Comparison of ENCODE assay signal across 19 mouse cellular contexts in the genomic region with DNA sequence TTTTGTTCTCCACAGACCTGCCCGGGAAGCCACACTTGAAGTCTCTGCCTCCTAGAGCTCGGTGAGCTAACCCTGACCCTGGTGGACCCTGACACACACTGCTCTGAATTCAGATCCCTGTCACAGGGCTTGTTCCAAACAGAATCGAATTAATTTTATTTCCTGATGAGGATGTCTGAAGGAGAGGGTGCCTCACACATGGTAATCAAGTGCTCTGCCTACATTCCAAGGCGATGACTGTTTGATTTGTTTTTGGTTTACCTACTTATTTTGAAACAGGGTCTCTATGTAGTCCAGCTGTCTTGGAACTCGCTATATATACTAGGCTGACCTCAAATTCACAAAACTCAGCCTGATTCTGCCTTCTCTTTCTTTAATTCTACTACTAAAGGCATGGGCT. TPM values are rescaled to one million over a fixed set of nuclear protein-coding genes. Genes with fewer than 3 reads are reported as not detected.
DNase-seq lines count a peak whose midpoint lies in the region; ATAC-seq and TF ChIP-seq lines count a peak whose summit lies in the region.
"Had no signal": no experiment of that assay in that cellular context is flagged by ENCODE, and none has a peak within 500 bp of the region (broad histone marks: within the 10 kb centered on the region; RNA-seq: fewer than 3 reads in every experiment).

No protein-coding gene starts in this region.

- no peak overlapping the region for H3K4me2 ChIP-seq in hindbrain, embryonic 12.5 days (replicated peaks)
- H3K4me2 ChIP-seq: heart, embryonic 11.5 days; kidney, embryonic 15.5 days; midbrain, embryonic 15.5 days had no signal

- no peaks in the 10 kb centered on the region for H3K79me3 ChIP-seq in C2C12 (ENCODE audit: low read depth)

- no peak overlapping the region for H3K9ac ChIP-seq in hindbrain, embryonic 12.5 days
- H3K9ac ChIP-seq: forebrain, postnatal 0 days; kidney, embryonic 15.5 days; liver, postnatal 0 days; midbrain, embryonic 15.5 days had no signal

- no peaks in the 10 kb centered on the region for H3K27me3 ChIP-seq in C2C12 (ENCODE audit: control insufficient read depth, insufficient read depth, insufficient read length)
- H3K27me3 ChIP-seq in hindbrain, embryonic 12.5 days: no peaks in the 10 kb centered on the region
- H3K27me3 ChIP-seq: kidney, embryonic 15.5 days; midbrain, embryonic 15.5 days had no signal

- H3K36me3 ChIP-seq in C2C12 (ENCODE audit: control insufficient read depth, insufficient read depth): no peaks in the 10 kb centered on the region
- H3K36me3 ChIP-seq in hindbrain, embryonic 12.5 days: no peaks in the 10 kb centered on the region
- H3K36me3 ChIP-seq: kidney, embryonic 15.5 days; midbrain, embryonic 15.5 days had no signal

- peak; percentile 87 for DNase-seq in heart, adult 11 months
- no peak for DNase-seq in heart, adult 8-10 months (ENCODE audit: low spot score)
- peak; percentile 12 for DNase-seq in lung, adult 2 months
- DNase-seq in lung, postnatal 14 days: no peak
- no peak for DNase-seq in urinary bladder, postnatal 10 days (ENCODE audit: low spot score)
- DNase-seq: B cell, adult 2 months; cerebellum, adult 9-10 months; forebrain, postnatal 0 days; kidney, adult 11 months; left cerebral cortex, postnatal 4 days; liver, postnatal 0 days; thymus, postnatal 14 days had no signal

- WGBS in lung, adult 2 months: 53% methylated on average over 5 of the region's 5 CpGs
- 66% methylated on average over 5 of the region's 5 CpGs for WGBS in olfactory bulb, adult 2 months
- 62% methylated on average over 5 of the region's 5 CpGs for WGBS in hindbrain, embryonic 12.5 days

- H3K4me3 ChIP-seq in lung, adult 2 months (replicated peaks; ENCODE audit: extremely low read depth, low read depth, low read length): no peak overlapping the region
- H3K4me3 ChIP-seq in C2C12 (ENCODE audit: insufficient read depth, poor library complexity, severe bottlenecking): no peak overlapping the region
- H3K4me3 ChIP-seq in olfactory bulb, adult 2 months (ENCODE audit: insufficient read depth, low read depth, low read length): no peak overlapping the region
- no peak overlapping the region for H3K4me3 ChIP-seq in hindbrain, embryonic 12.5 days
- H3K4me3 ChIP-seq: kidney, embryonic 15.5 days; midbrain, embryonic 15.5 days had no signal

- no peak overlapping the region for H3ac ChIP-seq in C2C12 (ENCODE audit: control insufficient read depth, insufficient read length, low read depth)

- no peaks in the 10 kb centered on the region for H3K79me2 ChIP-seq in C2C12 (ENCODE audit: control insufficient read depth, insufficient read depth)

- TF ChIP-seq CTCF in lung, adult 2 months (IDR thresholded peaks at IDR 0.05; ENCODE audit: insufficient read depth, low read length): no peak
- no peak for TF ChIP-seq CTCF in C2C12 (IDR thresholded peaks at IDR 0.05; ENCODE audit: control insufficient read depth, insufficient read depth, insufficient read length)
- no peak for TF ChIP-seq CTCF in olfactory bulb, adult 2 months (IDR thresholded peaks at IDR 0.05; ENCODE audit: insufficient read depth, low read depth, low read length)

- no peak for ATAC-seq in hindbrain, embryonic 12.5 days (ENCODE audit: low FRiP score)
- ATAC-seq: forebrain, postnatal 0 days; hindbrain, postnatal 0 days; liver, postnatal 0 days; midbrain, embryonic 15.5 days had no signal

- no peak for TF ChIP-seq POLR2A in lung, adult 2 months (IDR thresholded peaks at IDR 0.05; ENCODE audit: borderline replicate concordance, extremely low read depth, low read depth, low read length)
- no peak for TF ChIP-seq POLR2A in olfactory bulb, adult 2 months (IDR thresholded peaks at IDR 0.05; ENCODE audit: insufficient read depth, low read depth, low read length)

- peak overlapping the region; percentile 79 for H3K27ac ChIP-seq in olfactory bulb, adult 2 months (ENCODE audit: insufficient read depth, low read depth, low read length)
- no peak overlapping the region for H3K27ac ChIP-seq in hindbrain, embryonic 12.5 days
- H3K27ac ChIP-seq: hindbrain, postnatal 0 days; kidney, embryonic 15.5 days; midbrain, embryonic 15.5 days had no signal

- peaks cover 3% of the 10 kb centered on the region for H3K4me1 ChIP-seq in lung, adult 2 months (ENCODE audit: control insufficient read depth, insufficient read depth, low read length)
- peaks cover 15% of the 10 kb centered on the region for H3K4me1 ChIP-seq in olfactory bulb, adult 2 months (ENCODE audit: control insufficient read depth, insufficient read depth, low read length)
- 0 out of 2 replicates have a peak, but pooled peaks cover 5% of the 10 kb centered on the region for H3K4me1 ChIP-seq in hindbrain, embryonic 12.5 days

- H3K9me3 ChIP-seq in hindbrain, embryonic 12.5 days (replicated peaks): no peaks in the 10 kb centered on the region
- H3K9me3 ChIP-seq: kidney, embryonic 15.5 days; midbrain, embryonic 15.5 days had no signal

TF ChIP-seq in C2C12, 6 proteins besides CTCF, POLR2A, EP300 and RAD21:
- TF ChIP-seq MAX (IDR thresholded peaks at IDR 0.05): peak; percentile 16
- no peak for TF ChIP-seq CEBPB (IDR thresholded peaks at IDR 0.05; ENCODE audit: low read depth)
TF ChIP-seq in C2C12: peak in this region for 1.

RNA-seq across cellular contexts. Expression of gene Adcy9, which starts 52.9 kb away (rescaled TPM):
- total RNA-seq in heart, adult 8-10 months (2022): 10 to 100 TPM; 21.7 to 24.0 (median 23.2) TPM
- 19.8 and 20.8 TPM in 2 replicates for polyA plus RNA-seq in lung, adult 2 months (2012; rRNA removed)
- polyA plus RNA-seq in C2C12 (2012; fragmentation: generic; extraction: Trizol): 2.2 TPM
- not detected in 2 replicates for polyA plus RNA-seq in olfactory bulb, adult 2 months (2012; ENCODE audit: insufficient read depth, insufficient read length, low replicate concordance, missing spikeins)
- polyA plus RNA-seq in hindbrain, embryonic 12.5 days (2016; fragmentation: Nextera tagmentation; extraction: Ambion mirVana): 2.8 and 3.5 TPM in 2 replicates

Comparison
In these comparisons a context has a peak if more than half of its experiments do, and no peak if none do; other contexts are left out.
1. DNase-seq: peak in heart, adult 11 months (single experiment) and lung, adult 2 months (single experiment); none in heart, adult 8-10 months (single experiment), lung, postnatal 14 days (single experiment) and urinary bladder, postnatal 10 days (single experiment).